Mouse (Mus musculus): Measurements from ENCODE around the gene Gak.

- TF ChIP-seq POLR2AphosphoS2 (IDR thresholded peaks at IDR 0.05; ENCODE audit: low read depth, low read length) (no peak), E2F4 (IDR thresholded peaks at IDR 0.05; ENCODE audit: insufficient replicate concordance, low read depth, low read length) (no peak), EP300 (IDR thresholded peaks at IDR 0.05; ENCODE audit: low read length) (no peak), ETS1 (conservative IDR thresholded peaks at IDR 0.05; ENCODE audit: low read depth, low read length) (no peak), ZMIZ1 (IDR thresholded peaks at IDR 0.05; ENCODE audit: low read depth, low read length) (no peak)
These were observed 38.9 kb upstream of the Gak start for GRCm38 (mm10) chr5:108668387-108668932.

Measured in CH12.LX (cell line).